Mouse (Mus musculus) CH12.LX (cell line): ENCODE measurements at regions not wholly inside any gene's neighbourhood (a gene's known extent, or its start where the extent isn't known, plus 50 kb on each side); places are given as distances from the start of the nearest gene placed in this dataset.

Experiments used
- CTCF ChIP-seq, 2 experiments: IDR thresholded peaks in 1 of 2; conservative IDR thresholded peaks in 1 of 2; 2 replicates each; pipeline ENCODE4 v1.5.1; 2011 to 2012; ENCODE audit warnings: low read depth in 2 of 2, low read length in 2 of 2, improper control_type of control experiment in 1 of 2, inconsistent platforms in 1 of 2, mild to moderate bottlenecking in 1 of 2, moderate library complexity in 1 of 2
- EP300 ChIP-seq: IDR thresholded peaks from 2 replicates; pipeline ENCODE4 v1.6.1; 2011; ENCODE audit warnings: low read length, improper control_type of control experiment
- MAFK ChIP-seq: IDR thresholded peaks from 2 replicates; pipeline ENCODE4 v1.6.1; 2011; ENCODE audit warnings: low read length, improper control_type of control experiment; ENCODE audit not compliant: insufficient replicate concordance
- MEF2A ChIP-seq: IDR thresholded peaks from 2 replicates; pipeline ENCODE4 v1.6.1; 2014; ENCODE audit warnings: low read depth, mild to moderate bottlenecking, inconsistent platforms, low read length, improper control_type of control experiment, borderline replicate concordance
- POLR2A ChIP-seq: IDR thresholded peaks from 2 replicates; pipeline ENCODE4 v1.6.1; 2011; ENCODE audit warnings: low read depth, mild to moderate bottlenecking, improper control_type of control experiment, low read length

DNA sequence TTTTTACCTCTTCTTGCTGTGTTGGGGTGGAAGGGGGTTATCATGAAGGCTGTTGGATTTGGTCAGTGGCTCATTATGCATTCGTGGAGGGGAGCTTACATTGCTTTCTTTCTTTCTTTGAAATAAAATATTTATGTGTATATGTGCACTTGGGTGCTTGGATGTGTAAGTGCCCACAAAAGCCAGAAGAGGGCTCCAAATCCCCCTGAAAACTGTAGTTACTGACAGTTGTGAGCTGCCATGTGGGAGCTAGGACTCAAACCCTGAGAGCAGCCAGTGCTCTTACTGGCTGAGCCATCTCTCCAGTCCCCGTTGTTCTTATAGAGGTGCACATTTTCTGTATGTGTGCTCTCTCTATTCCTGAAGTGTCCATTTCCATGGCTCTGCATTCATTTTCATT lies 415.6 kb upstream of the Zfp507 start:
- TF ChIP-seq POLR2A (no peak), EP300 (no peak), CTCF (conservative IDR thresholded peaks at IDR 0.05 in 1 of 2, IDR thresholded peaks at IDR 0.05 in 1 of 2; ENCODE audit: low read depth in 2 of 2, low read length in 2 of 2) (no peak), MAFK (no peak), MEF2A (no peak)
